Mouse (Mus musculus): ENCODE data around the gene Fbxo39.

Fbxo39 gene

DNA sequence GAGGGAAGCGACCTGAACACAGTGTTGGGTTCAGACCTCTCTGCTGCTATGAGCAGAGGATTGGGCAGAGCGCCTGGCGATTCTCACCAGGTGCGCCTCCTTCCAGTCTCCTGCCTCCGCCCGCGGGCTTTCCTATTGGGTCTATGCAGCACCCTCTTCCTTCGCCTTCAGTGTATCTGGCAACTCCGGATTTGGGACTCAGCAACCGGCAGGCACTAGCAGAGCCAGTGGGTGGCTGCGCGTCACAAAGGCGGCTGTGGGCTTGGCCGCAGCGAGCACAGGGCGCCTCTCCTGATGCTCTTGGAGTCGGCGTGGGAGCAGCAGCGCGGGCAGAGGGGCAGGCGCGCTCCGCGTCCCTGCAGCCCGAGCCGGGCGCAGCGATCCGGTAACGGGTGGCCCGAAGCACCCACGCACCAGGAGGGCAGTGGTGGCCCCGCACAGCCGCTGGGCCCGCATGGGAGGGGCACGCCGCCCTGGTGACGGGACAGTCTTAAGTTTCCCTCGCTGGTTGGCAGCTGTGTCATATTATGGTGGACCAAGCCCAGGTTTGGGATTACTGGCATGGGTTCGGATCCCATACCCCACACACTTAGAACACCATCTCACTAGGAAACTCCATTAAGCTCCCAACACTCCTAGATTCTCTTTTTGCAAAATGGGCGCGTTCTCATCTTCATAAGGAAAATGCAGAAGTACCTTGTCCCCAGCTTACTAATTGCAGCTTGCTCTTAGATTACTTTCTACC, at the start of gene Fbxo39:
Fbxo39 (plus strand) TSS at position 294 of the 745 bp plus-strand sequence.
- no peak for DNase-seq (ENCODE audit: low spot score)

DNA sequence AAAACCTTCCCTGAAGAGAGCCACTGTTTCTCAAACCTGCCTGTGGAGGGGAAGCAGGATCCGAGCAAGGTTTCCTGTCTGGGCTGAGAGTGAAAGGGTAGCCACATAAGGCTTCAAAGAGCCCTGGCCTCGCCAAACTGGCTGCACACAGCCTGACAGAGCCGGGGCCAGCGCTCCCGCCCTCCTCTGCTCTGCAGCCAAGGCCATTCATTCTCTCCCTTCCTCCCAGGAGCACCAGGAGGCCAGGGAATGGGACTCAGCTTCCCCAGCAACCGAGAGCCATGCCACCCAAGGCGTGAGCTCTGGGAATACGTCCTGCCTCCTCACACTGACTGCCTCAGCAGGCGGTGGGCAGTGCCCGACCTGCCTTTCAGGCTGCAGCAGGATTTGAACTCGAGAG, 48.8 kb upstream of the Fbxo39 start:
- no peak for DNase-seq (ENCODE audit: low spot score)

DNA sequence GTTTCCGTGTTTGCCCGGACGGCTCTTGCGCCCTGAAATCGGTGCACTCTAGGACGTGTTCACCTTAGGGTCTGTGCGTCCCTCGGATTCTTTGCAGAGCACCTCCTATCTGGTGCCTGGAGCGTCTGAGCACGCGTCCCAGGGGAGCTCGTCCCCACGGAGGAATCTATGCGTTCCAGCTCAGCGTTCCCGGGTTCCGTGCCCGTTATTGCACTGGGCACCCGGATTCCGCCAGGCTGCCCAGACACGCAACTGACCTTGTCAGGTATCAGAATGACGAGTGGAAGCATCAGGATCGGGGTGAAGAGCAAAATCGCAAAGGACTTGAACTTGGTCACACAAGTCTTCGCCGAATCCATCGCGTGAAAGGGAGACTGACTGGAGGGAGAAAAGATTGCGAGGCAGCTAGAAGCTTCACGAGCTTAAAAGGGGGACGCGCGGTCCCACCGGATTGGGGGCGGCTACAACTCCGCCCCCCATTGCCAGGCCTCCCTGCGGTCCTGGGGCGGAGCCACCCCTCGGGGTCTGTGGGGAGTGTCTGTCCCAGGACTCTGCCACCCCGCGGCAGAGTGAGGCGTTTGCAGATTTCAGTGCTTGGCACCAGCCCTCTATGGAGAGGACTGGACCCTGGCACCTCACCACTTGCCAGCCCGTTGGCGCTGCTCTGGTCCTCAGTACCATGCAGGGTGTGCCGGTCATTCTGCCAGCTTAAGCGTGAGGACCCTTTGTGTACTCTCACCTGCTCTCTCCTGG, 47.9 kb upstream of the Fbxo39 start:
- DNase-seq (ENCODE audit: low spot score), result peak; percentile 11

DNA sequence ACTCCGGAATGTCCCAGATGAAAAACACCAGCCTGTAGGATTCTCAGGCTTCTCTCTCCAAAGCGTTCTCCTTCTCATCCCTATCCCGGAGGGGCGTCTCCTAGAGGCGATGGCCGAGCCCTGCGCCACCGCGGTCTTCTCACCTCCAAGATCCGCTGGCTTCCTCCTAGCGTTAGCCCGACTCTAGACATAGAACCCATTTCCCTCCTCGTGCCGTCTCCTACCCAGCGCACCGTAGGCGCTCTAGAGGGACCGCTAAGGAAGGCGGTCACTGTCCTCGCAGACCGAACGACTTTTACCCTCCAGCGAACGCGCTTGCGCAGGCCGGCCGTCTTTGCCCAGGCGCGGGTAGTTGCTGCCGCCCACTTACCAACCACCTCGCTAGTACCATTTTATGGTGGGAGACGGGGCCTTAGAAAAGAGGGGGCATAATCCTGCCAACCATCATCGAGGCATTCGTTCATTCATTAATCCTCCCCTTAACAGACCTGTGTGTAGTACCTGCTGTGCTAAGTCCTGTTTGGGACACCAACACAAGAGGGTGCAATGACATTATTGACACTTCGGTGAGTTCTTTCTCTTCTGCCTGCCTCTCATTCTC, 47.2 kb upstream of the Fbxo39 start, which contains the start of gene Slc13a5:
Slc13a5 (minus strand) TSS at position 263 of the 601 bp plus-strand sequence.
- no peak for DNase-seq (ENCODE audit: low spot score)

DNA sequence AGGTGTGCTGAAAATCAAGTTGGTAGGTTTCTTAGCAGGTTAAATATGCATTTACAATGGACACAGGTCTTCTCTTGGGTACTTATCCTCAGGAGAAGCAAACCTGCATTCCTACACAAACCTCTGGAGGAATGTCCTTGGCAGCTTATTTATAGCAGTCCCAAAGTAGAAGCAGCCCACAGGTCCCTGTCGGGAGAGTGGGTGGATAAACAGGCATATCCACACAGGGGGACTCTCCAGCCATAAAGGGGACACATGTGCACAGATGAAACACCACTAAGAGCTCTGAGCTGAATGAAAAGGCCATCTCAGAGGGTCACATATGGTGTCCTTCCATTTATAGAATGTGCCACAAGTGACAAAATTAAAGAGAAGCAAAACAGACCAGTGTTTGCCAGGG, 42.5 kb upstream of the Fbxo39 start:
- no peak for DNase-seq (ENCODE audit: low spot score)

DNA sequence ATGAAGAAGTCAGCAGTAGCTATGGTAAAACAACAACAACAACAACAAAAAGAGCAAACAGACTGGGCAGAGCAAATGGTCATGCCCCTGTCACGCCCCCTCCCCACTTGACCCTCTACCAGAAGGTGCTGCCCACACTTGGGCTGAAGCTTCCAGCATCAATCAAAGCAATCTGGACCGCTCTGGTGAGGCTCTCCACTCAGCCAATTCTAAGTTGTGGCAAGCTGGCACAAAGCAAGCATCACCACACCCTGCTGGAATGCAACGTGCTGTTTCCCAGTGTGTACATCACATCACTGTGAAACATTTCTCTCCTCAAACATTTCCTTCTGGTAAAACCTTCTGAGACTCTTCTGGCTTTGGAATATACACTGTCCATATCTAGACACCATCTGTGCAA, 40.9 kb upstream of the Fbxo39 start:
- no peak for DNase-seq (ENCODE audit: low spot score)

DNA sequence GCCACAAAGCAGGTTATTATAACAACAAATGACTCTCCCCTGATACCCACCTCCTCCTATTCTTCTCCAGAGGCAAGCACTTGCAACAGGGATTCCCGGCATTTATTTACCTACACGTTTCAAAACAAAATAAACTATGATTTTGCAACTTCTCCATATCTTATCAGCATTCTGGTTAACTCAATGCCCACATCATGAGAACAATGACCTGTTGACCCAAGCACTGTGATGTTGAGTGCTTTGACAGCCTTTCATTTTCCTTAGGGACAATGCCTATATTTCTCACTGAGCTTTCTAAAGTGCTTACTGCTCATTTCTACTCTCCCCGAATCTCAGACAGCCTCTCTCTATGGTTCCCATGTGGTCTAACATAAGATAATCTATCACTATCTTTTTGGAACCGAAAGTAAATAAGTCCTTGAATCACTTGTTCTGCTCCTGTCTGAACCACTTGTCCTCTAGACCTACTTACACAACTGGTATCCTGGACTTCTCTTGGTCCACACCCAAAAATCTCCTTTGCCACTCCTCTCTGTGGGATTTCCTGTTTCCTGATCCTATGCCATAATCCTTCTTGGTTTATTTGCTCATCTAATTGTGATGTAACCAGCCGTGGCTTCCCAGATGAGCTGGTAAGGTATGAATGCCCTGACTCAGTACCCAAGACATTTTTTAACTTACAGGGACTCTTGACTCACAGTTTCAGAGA, 32.9 kb upstream of the Fbxo39 start:
- no peak for DNase-seq (ENCODE audit: low spot score)

DNA sequence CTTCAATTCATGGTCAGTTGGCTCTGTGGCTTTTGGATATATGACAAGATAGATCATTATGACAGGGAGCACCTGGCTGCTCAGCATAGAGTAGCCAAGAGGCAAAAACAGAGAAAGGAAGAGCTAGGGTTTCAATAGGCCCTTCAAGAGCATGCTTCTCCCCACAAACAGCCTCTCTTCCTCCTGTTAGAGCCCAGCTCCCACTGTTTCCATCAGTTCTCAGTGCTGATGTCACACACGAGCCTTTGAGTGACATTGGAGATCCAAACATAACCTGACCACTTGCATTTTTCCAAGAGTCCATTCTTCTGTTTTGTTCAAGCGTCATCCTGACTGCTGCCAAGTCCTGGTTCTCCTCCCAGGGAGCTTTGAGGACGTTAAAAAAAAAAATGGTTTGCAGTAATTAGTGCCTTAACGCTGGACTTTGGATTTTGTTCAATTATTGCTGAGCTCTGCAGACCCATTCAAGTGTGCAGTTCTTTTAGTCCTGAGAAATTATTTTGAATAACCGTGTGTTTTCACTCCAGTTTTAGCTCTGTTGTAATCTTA, 32.3 kb upstream of the Fbxo39 start:
- DNase-seq (ENCODE audit: low spot score), result no peak

DNA sequence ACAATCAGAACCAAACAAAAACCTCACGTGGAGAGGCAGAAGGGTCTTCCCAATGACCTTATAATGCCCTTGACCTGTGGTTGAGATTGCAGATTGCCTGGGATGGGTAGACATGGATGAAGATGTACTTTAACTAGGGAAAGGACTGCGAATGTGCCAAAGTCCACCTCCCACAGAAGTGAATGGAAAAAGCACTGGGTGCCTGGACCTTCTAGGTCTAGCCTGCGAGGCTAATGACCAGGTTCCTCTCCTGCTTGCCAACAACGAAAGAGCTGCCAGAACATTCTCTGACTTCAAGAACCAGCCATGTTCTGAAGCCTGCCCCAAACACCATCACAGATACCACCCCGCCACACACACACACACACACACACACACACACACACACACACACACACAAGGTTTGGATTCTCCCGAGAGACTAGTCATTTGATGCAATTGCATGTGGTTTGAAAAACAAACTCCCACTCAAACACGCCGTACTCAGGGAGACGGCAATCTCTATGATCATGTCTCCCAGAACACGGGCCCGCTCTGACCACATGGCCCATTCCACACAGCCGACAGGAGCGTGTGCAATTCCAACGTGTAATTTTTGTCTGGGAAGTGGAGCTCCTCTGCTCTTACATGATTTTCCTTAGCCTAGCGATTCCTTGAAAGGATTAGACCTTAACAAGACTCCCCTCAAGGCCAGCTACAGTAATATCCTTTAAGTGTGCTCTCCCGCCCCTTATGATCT, 30.6 kb upstream of the Fbxo39 start:
- DNase-seq (ENCODE audit: low spot score), result no peak

DNA sequence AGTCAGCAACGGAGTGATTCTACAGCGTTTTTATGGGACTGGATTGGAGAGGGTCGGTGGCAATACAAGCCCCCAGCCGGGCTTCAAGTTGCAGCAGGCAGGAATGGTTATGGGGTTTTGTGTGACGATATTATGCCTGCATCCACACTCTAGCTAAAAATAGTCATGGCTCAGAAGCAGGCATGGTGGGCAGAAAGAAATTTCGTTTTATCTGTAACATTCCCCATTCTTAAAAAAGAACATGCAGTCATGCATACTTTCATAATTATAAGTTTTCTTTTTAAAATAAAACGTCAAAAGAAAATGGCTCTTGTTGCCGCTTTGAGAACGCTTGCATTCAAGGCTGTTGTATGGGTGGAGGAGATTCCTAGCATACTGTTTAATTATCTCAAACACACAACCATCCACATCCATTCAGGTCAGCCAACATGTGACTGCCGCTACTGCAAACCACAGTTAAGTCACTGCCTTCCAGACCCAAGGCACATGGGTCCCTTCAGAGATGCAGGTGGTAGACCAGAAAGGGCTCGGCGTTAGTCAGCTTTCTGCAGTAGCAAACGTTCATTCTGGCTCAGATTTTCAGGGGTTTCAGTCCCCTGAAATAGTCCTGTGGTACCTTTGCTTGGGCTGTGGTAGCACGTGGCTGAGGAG, 29.6 kb upstream of the Fbxo39 start:
- no peak for DNase-seq (ENCODE audit: low spot score)

DNA sequence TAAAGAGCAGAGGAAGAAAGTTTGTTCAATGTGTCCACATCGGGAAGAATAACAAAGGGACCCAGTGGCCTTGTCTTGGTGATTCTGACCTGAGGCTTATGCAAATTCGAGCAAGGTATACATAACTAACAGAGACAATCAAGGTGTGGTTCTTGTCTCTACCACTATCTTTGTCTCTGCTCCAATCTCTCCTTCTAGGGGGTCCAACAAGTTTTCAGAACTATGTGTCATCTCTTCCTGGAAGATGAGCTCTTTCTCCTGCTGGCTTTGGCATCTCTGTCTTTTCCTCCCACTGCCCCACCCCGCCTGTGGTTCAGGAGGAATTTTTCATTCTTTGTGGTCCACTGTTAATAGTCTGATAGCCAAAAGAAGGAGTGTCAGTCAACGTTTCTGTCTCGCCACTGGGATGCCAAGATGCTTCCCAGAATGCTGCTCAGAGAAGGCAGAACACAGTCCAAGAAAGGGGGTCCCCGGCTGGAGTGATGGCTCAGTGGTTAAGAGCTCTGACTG, 28.2 kb upstream of the Fbxo39 start:
- DNase-seq (ENCODE audit: low spot score), result no peak

DNA sequence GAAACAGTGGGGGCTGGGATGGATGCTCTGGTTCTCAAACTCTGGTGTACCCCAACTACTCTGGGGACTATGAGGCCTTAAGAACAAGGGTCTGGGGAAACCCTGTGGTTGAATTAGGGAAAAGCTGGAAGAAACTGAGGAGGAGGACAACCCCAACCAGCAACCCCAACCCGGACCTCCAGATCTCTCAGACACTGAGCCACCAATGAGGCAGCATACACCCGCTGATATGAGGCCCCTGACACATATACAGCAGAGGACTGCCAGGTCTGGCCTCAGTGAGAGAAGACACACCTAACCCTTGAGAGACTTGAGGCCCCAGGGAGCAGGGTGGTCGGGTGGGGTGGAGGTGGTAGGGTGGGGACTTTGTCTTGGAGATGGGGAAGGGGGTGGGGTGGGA, 27.6 kb upstream of the Fbxo39 start:
- no peak for DNase-seq (ENCODE audit: low spot score)

DNA sequence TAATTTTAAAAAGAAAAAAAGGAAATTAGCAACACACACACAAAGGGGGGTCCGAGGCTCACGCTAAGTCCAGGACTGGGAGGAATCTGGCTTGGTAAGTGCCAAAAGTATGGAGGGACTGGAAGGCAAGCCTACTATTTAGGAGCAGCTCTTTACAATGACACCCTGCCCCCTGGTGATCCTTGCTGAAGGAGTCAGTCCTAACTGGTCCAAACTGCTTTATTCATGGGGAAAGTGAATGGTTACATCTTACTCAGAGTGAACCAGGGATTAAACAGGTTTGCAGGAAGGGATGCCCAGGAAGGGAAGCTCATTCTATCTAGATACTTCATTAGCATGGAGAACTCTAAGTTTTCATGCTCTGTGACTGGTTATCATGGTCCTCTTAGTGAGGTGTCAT, 27.1 kb upstream of the Fbxo39 start:
- no peak for DNase-seq (ENCODE audit: low spot score)

DNA sequence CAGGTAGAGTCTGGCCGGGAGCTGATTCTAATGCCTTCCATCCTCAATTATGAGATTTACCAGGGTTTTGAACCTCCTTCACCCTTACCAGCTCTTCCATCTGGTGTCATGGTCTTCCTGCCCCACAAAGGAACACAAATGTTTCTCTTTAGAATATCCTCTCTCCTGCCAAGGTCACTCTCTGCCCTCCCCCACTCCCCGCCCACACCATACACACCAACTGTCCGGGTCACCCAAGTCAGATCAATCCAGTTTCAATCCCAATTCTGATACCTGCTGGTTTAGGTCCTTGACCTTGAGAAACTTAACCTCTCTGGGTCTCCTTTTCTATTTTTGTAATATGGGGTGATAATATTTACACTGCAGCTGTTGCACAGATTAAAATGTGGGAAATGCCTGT, 26.7 kb upstream of the Fbxo39 start:
- DNase-seq (ENCODE audit: low spot score), result no peak

DNA sequence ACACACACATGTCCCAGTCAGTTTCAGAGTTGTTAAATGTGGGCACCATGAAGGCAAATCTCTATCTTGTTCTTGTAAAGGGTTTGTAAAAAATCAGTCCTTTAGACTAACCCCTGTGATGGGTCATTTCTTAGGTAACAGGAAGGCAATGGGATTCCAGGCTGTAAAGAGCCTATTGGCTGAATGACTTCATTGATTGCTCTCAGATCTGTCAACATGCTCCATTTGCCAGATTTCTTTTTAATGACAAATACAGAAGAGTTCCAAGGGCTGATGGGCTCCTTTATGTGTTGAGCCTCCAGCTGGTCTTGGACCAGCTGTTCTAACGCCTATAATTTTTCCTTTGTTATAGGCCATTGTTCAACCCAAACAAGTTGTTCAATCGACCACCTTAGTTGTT, 21.1 kb upstream of the Fbxo39 start:
- DNase-seq (ENCODE audit: low spot score), result no peak

DNA sequence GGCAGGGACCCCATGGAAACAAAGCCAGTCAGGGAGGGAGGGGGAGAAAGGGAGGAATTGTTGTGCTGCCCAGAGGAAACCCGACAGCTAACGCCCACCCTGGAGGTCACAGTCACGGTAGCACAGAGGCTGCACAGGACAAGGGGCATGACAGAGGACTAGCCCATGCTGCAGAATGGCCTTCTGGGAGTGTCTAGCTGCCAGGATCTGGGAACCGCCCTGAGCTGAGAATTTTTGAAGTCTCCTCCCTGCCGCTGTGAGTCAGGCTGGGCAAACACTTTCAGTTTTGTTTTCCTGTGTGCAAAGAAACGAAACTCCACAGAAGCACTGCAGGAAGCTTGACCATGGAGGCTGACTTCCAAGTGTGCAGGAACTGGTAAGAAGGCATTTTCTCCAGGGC, 12.9 kb upstream of the Fbxo39 start, which contains the start of gene Xaf1:
Xaf1 (plus strand) TSS at position 296 of the 400 bp plus-strand sequence.
- DNase-seq (ENCODE audit: low spot score), result peak; percentile 38

DNA sequence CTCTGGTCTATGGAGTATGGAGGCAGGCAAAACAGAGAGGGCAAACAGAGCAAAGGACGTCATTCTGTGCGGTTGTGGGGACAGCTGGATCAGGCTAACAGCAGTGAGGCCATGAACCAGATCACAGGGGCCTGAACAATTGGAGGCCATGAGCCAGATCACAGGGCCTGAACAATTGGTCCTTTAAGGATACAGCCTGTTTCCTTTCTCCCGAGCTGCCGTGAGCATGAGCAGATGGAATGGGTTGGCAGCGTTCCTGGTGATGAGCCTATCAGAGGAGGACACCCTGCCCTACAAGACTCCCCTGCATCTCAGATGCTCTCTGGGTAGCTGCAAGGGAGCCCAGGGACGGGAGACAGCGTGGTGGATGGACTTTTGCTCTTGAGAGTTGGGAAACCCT, 12.0 kb upstream of the Fbxo39 start:
- peak; percentile 14 for DNase-seq (ENCODE audit: low spot score)

DNA sequence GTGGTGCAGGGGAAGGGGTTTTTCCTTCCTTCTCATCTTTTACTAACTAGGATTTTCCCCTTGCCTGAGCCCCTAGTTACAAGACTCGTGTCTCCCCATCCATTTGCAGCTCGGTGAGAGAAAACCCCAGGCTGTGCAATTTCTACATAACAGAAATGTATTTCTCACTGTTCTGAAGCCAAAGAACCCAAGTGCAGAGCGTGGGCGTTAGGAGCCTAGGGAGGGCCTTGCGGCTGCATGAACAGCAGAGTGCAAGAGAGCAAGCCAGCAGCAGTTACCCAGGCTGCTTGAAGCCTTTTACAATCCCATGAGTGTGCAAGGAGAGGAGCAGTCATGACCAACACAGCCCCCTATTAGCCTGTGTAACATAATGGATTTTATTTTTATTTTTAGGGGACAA, 6.8 kb upstream of the Fbxo39 start:
- no peak for DNase-seq (ENCODE audit: low spot score)

DNA sequence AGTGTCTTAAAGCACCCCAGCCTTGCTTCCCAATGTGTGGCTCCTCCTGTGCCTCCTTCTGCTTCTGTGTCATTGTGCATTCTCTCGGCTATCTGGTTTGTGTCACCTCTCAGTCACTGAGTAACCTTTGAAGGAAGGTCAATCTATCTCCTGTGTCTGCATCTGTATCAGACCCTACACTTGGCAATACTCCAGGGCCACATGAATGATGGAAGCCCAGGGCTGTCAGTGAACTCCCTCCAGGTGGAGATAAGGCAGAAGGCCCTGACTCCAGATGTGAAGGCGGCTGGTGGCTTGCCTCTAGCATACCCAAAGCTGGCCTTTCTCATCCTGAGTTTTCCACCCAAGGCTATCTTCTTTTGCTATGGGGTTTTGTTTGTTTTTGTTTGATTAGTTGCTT, 5.3 kb upstream of the Fbxo39 start:
- DNase-seq (ENCODE audit: low spot score), result no peak

DNA sequence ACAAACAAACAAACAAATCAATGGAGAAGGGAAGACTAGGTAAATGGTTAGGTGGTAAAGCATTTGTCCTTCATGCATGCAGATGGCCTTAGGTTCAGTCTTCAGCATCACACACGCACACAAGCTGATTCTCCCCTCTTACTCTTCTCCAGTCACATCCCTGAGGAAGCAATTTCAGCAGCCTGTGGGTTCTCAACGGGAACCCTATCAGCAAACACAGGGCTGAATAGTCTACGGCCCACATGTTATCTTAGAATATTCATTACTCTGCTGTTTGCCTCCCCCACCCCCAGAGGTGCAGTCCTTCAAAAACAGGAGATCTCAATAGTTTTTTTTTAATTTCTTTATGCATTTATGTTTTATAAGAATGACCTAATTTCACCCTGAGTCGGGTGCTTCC, 3.8 kb upstream of the Fbxo39 start:
- DNase-seq (ENCODE audit: low spot score), result no peak
